Mouse (Mus musculus) v-Abl transformed pro-B cells (cell line): ENCODE measurements around the gene Serinc1.

ENCODE experiments used
- in situ Hi-C, 2 experiments: fragments of 400-800 bp; cut with MboI; formaldehyde crosslinking; loops; one replicate each; pipeline ENCODE4 v1.15.1; 2025; ENCODE audit not compliant: unreplicated experiment in 2 of 2

Serinc1 gene

DNA sequence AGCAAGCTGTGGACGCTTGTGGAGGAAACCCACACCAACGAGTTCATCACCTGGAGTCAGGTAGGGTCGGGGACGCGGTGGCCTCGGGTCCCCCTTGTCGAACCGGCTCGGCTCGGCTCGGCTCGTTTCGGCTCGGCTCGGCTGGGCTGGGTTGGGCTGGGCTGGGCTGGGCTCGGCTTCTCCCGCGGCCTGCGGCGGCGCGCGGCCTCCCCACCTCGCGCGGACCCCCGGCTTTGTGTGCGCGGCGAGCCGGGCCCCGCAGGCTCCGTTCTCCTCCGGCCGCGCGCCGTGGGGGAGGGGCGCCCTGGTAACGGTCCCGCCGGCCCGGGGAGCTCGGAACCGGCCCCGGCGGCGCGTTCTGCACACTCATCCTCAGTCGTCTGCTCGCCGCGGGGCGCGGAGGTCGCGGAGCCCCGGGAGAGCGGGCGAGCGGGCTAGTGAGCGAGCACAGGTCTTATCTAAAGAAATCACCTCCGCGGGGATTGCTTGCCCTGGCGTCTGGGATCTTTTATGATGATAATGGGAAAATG lies 45.7 kb downstream of the Serinc1 start:
- in situ Hi-C loops: no loop called here

DNA sequence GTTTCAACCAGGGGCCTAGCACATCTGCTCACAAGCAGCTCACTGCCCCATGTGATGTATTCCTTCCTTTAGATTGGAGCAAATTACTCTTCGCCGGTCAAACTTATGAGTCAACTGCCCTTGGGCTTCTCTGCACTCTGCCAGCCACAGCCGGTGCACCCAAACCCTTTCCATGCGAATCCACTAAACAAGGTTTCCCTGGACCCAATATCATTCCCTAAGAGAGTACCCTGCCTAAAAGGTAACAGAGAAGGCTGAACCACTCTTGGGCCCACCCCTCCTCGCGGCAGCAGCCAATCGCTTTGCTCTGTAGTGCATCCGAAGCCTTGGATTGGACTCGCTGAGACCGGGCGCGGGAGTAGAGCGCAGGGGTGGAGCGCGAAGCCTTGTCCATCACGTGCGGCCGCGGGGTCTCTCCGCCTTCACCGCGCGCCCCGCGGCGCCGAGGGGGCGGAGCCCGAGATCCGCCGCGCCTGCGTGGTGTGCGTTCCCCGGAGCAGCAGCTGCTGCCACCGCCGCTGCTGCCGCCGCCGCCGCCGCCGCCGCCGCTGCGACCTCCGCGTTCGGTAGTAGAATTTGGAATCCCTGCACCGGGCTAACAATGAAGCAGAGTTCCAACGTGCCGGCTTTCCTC lies 46.3 kb downstream of the Serinc1 start, which contains the start of gene Hsf2:
Gene Hsf2, plus strand, starts transcription at position 478 of the 634 bp plus-strand sequence.
- in situ Hi-C loops: no loop called here

DNA sequence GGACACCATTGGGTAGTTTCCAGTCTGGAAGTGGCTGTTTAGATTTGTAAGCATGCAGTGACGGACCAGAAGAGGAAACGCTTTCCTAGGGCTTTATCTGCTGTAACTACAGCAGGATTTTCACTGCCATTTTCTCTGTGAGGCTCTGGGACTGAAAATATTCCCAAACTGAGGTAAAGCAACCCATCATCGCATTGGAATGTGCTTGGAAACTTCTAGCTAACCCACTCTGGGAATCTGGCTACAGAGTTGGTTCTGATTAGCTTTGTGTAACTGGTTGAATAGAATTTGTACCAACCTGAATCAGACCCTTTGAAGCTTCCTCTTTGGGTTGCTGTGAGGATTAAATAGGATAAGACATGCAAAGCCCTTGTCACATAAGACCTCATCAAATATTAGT lies 47.6 kb downstream of the Serinc1 start:
- in situ Hi-C loops: no loop called here

DNA sequence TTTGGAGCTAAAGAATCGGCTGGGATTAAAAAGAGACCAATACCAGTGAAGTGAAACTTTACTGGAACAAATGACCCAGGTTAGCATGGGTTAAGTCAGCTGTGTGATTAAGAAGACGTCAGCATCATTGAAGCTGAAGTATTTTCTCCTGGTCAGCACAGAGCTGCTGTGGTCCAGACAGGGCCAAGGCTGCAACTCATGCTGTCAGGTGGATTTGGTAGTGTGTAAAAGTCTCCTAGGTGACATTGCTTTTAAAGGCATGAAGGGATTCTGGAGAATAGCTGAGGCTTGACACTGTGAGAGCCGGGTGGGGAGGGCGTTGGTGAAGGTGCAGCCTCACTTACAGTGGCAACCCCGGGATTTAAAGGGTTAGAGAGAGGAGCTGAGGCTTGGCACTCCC lies 50.6 kb downstream of the Serinc1 start:
- in situ Hi-C loops: no loop called here

DNA sequence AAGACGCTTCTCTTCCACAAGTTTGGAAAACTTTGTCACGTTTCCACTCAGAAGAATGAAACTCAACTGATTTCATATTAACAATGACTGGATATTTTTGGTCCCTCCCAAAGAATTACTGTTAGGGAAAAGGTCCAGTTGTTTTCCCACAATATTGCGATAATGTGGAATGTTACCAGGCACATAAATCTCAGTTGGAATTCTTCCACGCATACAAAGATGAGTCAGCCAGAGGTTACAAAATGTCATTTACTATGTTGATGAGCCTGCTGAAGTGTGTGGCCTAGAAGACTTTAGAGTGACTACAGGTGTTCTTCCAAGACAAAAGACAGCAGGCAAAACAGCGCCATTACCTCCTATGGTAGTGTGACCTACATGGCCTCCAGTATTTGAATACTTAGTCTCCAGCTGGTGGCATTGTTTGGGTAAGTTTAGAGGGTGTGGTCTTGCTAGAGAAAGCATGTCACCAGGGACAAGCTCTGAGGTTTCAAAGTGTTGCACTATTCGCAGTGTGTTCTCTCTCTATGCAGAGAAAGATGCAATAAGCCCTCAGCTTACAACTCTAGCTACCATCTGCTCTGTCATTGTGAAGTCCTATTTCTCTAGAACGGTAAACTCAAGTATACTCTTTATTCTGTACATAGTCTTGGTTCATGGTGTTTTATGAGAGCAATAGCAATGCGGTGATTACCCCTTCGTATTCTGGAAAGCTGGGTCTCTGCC lies 55.0 kb downstream of the Serinc1 start:
- in situ Hi-C loops: loop anchor here (5.0 to 10.0 kb wide), 2 partner anchors 248 to 270 kb away; no protein-coding TSS in a partner anchor
